Mouse (Mus musculus) B cell, adult (primary cell): ENCODE results near the gene Foxa2. TPM values are rescaled to one million over a fixed set of nuclear protein-coding genes. Genes with fewer than 3 reads are reported as not detected.

Source experiments
- total RNA-seq: library from RNA; stranded (reverse); gene quantifications from 4 replicates; pipeline ENCODE4 v1.2.4, GENCODE M21; 2023; ENCODE audit not compliant: inconsistent age

The Foxa2 gene
- total RNA-seq = not detected in 4 replicates

GRCm38 (mm10) chr2:148046799-148047165 lies at the start of gene Foxa2:
Foxa2 (minus strand) TSS chr2:148046969.

